Mouse (Mus musculus) ES-Bruce4 (cell line): Measurements from ENCODE around the gene Il10rb.

Experiments used
- CTCF ChIP-seq: IDR thresholded peaks from one replicate; pipeline ENCODE4 v1.8.1; 2011; ENCODE audit warnings: low read depth, low read length
- EP300 ChIP-seq: IDR thresholded peaks from 2 replicates; pipeline ENCODE4 v1.6.1; 2011; ENCODE audit warnings: low read depth, low read length; ENCODE audit not compliant: insufficient read depth

- TF ChIP-seq CTCF (no peak), EP300 (no peak)
Observed at GRCm38 (mm10) chr16:91384221-91384620, 21.7 kb upstream of the Il10rb start.
